Mouse (Mus musculus): ENCODE data around the gene Camta1.

Gene Camta1

GRCm38 (mm10) chr4:151779962-151780459 is 81.7 kb downstream of the Camta1 start:
- no peak for DNase-seq (ENCODE audit: low spot score)

- no peak for DNase-seq (ENCODE audit: low spot score)
Measured at GRCm38 (mm10) chr4:151778511-151778910, 83.2 kb downstream of the Camta1 start.

GRCm38 (mm10) chr4:151777451-151777850 is 84.2 kb downstream of the Camta1 start:
- no peak for DNase-seq (ENCODE audit: low spot score)

- DNase-seq (ENCODE audit: low spot score), result no peak
Measured at GRCm38 (mm10) chr4:151775441-151775840, 86.2 kb downstream of the Camta1 start.

GRCm38 (mm10) chr4:151773651-151774050 is 88.0 kb downstream of the Camta1 start:
- DNase-seq (ENCODE audit: low spot score), result no peak

GRCm38 (mm10) chr4:151773007-151773406 is 88.7 kb downstream of the Camta1 start:
- no peak for DNase-seq (ENCODE audit: low spot score)

- DNase-seq (ENCODE audit: low spot score), result no peak
Measured at GRCm38 (mm10) chr4:151770697-151771096, 91.0 kb downstream of the Camta1 start.

- DNase-seq (ENCODE audit: low spot score), result no peak
Measured at GRCm38 (mm10) chr4:151767786-151768185, 93.9 kb downstream of the Camta1 start.

GRCm38 (mm10) chr4:151767361-151767760 is 94.3 kb downstream of the Camta1 start:
- no peak for DNase-seq (ENCODE audit: low spot score)

GRCm38 (mm10) chr4:151765376-151765775 is 96.3 kb downstream of the Camta1 start:
- DNase-seq (ENCODE audit: low spot score), result peak; percentile 12

GRCm38 (mm10) chr4:151763928-151764327 is 97.7 kb downstream of the Camta1 start:
- DNase-seq (ENCODE audit: low spot score), result no peak

GRCm38 (mm10) chr4:151759095-151759494 is 102.6 kb downstream of the Camta1 start:
- DNase-seq (ENCODE audit: low spot score), result no peak

GRCm38 (mm10) chr4:151758337-151758736 is 103.3 kb downstream of the Camta1 start:
- no peak for DNase-seq (ENCODE audit: low spot score)

GRCm38 (mm10) chr4:151757261-151757660 is 104.4 kb downstream of the Camta1 start:
- no peak for DNase-seq (ENCODE audit: low spot score)

- no peak for DNase-seq (ENCODE audit: low spot score)
Measured at GRCm38 (mm10) chr4:151756400-151756799, 105.3 kb downstream of the Camta1 start.

- DNase-seq (ENCODE audit: low spot score), result no peak
Measured at GRCm38 (mm10) chr4:151753231-151753630, 108.4 kb downstream of the Camta1 start.

GRCm38 (mm10) chr4:151752551-151752950 is 109.1 kb downstream of the Camta1 start:
- no peak for DNase-seq (ENCODE audit: low spot score)

GRCm38 (mm10) chr4:151751270-151751945 is 110.3 kb downstream of the Camta1 start:
- no peak for DNase-seq (ENCODE audit: low spot score)

- no peak for DNase-seq (ENCODE audit: low spot score)
Measured at GRCm38 (mm10) chr4:151747723-151748122, 114.0 kb downstream of the Camta1 start.

GRCm38 (mm10) chr4:151746002-151746606 is 115.6 kb downstream of the Camta1 start:
- DNase-seq (ENCODE audit: low spot score), result no peak

- DNase-seq (ENCODE audit: low spot score), result no peak
Measured at GRCm38 (mm10) chr4:151741249-151742137, 120.2 kb downstream of the Camta1 start.

GRCm38 (mm10) chr4:151739348-151739956 is 122.2 kb downstream of the Camta1 start:
- no peak for DNase-seq (ENCODE audit: low spot score)

Measured in left cerebral cortex, adult 11 months (tissue).